Mouse (Mus musculus) embryo, embryonic 10 days (tissue): ENCODE measurements around the gene Scgb1b15.
"Not testable (repeated sequence)": the region's sequence is repeated elsewhere in the genome, so short reads cannot be mapped to it uniquely, and the experiment has no call there.

Experiments
- DNase-seq: peaks from one replicate; pipeline ENCODE4 v3.0.0-alpha.2; 2015; ENCODE audit warnings: low spot score

The Scgb1b15 gene

GRCm38 (mm10) chr7:32836254-32836653 lies at the start of gene Scgb1b15:
TSS of gene Scgb1b15 (plus strand) at chr7:32836554.
- DNase-seq, result not testable (repeated sequence)

- not testable (repeated sequence) for DNase-seq
These were observed 6.8 kb upstream of the Scgb1b15 start, which contains the start of gene Scgb2b15 for GRCm38 (mm10) chr7:32829562-32829961. TSS of gene Scgb2b15 (minus strand) at chr7:32829662.
